ENCODE assay signal across 9 mouse cellular contexts in genomic region chr6:40893577-40893976, GRCm38 (mm10). TPM values are rescaled to one million over a fixed set of nuclear protein-coding genes. Genes with fewer than 3 reads are reported as not detected.
DNase-seq lines count a peak whose midpoint lies in the region; ATAC-seq and TF ChIP-seq lines count a peak whose summit lies in the region.
"Had no signal": no experiment of that assay in that cellular context is flagged by ENCODE, and none has a peak within 500 bp of the region (broad histone marks: within the 10 kb centered on the region; RNA-seq: fewer than 3 reads in every experiment).

No protein-coding gene starts in this region.

- H3K4me1 ChIP-seq in lung, embryonic 14.5 days (ENCODE audit: insufficient read depth): no peaks in the 10 kb centered on the region
- no peaks in the 10 kb centered on the region for H3K4me1 ChIP-seq in limb, embryonic 11.5 days (ENCODE audit: control insufficient read depth, insufficient read depth, low read length)
- H3K4me1 ChIP-seq in small intestine, adult 2 months (ENCODE audit: control insufficient read depth, insufficient read depth, insufficient read length, low read length): peaks cover 3% of the 10 kb centered on the region; the same call in 1 of the 2 replicates
- H3K4me1 ChIP-seq: neural tube, embryonic 13.5 days had no signal

- H3K4me3 ChIP-seq in lung, embryonic 14.5 days (ENCODE audit: low read depth, low read length): no peak overlapping the region
- no peak overlapping the region for H3K4me3 ChIP-seq in limb, embryonic 11.5 days (ENCODE audit: low read depth, low read length)
- no peak overlapping the region for H3K4me3 ChIP-seq in small intestine, adult 2 months (ENCODE audit: low read depth, low read length)
- H3K4me3 ChIP-seq: neural tube, embryonic 13.5 days had no signal

- H3K27me3 ChIP-seq in lung, embryonic 14.5 days (ENCODE audit: insufficient read depth, low read length): no peaks in the 10 kb centered on the region
- no peaks in the 10 kb centered on the region for H3K27me3 ChIP-seq in limb, embryonic 11.5 days (ENCODE audit: control insufficient read depth, insufficient read depth, low read length)
- no peaks in the 10 kb centered on the region for H3K27me3 ChIP-seq in small intestine, adult 2 months (ENCODE audit: control insufficient read depth, insufficient read depth, low read length)
- H3K27me3 ChIP-seq: neural tube, embryonic 13.5 days had no signal

- peak; percentile 24 to 26 for DNase-seq in cerebellum, postnatal 10 days
- no peak for DNase-seq in cerebellum, postnatal 4 days (ENCODE audit: low spot score in 2 of 2)
- DNase-seq in lung, embryonic 14.5 days: peak; percentile 30
- no peak for DNase-seq in lung, postnatal 10 days
- peak; percentile 31 for DNase-seq in c-Kit-positive CD71-positive TER-119-positive erythroid progenitor cells, embryonic 14.5 days (ENCODE audit: low spot score)
- DNase-seq in limb, embryonic 11.5 days (ENCODE audit: low spot score): peak; percentile 47
- no peak for DNase-seq in layer of hippocampus, adult 9-10 months (ENCODE audit: low spot score)

- no peak overlapping the region for H3K9ac ChIP-seq in lung, embryonic 14.5 days
- no peak overlapping the region for H3K9ac ChIP-seq in limb, embryonic 11.5 days (ENCODE audit: low read length)
- H3K9ac ChIP-seq: neural tube, embryonic 13.5 days had no signal

- 38% methylated on average over 7 of the region's 7 CpGs for WGBS in lung, embryonic 14.5 days
- WGBS in limb, embryonic 11.5 days: 41% methylated on average over 7 of the region's 7 CpGs
- 46% methylated on average over 7 of the region's 7 CpGs for WGBS in small intestine, adult 2 months

- H3K27ac ChIP-seq in lung, embryonic 14.5 days (ENCODE audit: low read depth): no peak overlapping the region
- H3K27ac ChIP-seq in limb, embryonic 11.5 days (replicated peaks; ENCODE audit: low read depth, low read length): no peak overlapping the region
- no peak overlapping the region for H3K27ac ChIP-seq in small intestine, adult 2 months (ENCODE audit: insufficient read depth, low read depth, low read length)
- H3K27ac ChIP-seq: neural tube, embryonic 13.5 days had no signal

- no peak for ATAC-seq in lung, embryonic 14.5 days (ENCODE audit: insufficient read depth)
- no peak for ATAC-seq in limb, embryonic 11.5 days (ENCODE audit: insufficient number of reproducible peaks, low FRiP score, low TSS enrichment, low read depth)

- H3K4me2 ChIP-seq in lung, embryonic 14.5 days: no peak overlapping the region
- H3K4me2 ChIP-seq in limb, embryonic 11.5 days (ENCODE audit: low read depth, severe bottlenecking): no peak overlapping the region
- H3K4me2 ChIP-seq: neural tube, embryonic 13.5 days had no signal

- TF ChIP-seq CTCF in lung, embryonic 14.5 days (IDR thresholded peaks at IDR 0.05; ENCODE audit: low read depth): peak; percentile 46
- TF ChIP-seq CTCF in small intestine, adult 2 months (IDR thresholded peaks at IDR 0.05; ENCODE audit: extremely low read depth, insufficient read length, insufficient replicate concordance, low read depth, low read length): peak; percentile 46; the same call in 1 of the 2 replicates

- TF ChIP-seq POLR2A in small intestine, adult 2 months (IDR thresholded peaks at IDR 0.05; ENCODE audit: low read depth, low read length): no peak

- no peaks in the 10 kb centered on the region for H3K9me3 ChIP-seq in lung, embryonic 14.5 days (ENCODE audit: low read depth, low read length)
- H3K9me3 ChIP-seq in limb, embryonic 11.5 days (ENCODE audit: control insufficient read depth, low read length): no peaks in the 10 kb centered on the region
- H3K9me3 ChIP-seq: neural tube, embryonic 13.5 days had no signal

- H3K36me3 ChIP-seq in lung, embryonic 14.5 days (ENCODE audit: insufficient read depth): no peaks in the 10 kb centered on the region
- no peaks in the 10 kb centered on the region for H3K36me3 ChIP-seq in limb, embryonic 11.5 days (ENCODE audit: control insufficient read depth, insufficient read depth, low read length)
- no peaks in the 10 kb centered on the region for H3K36me3 ChIP-seq in small intestine, adult 2 months (ENCODE audit: control insufficient read depth, insufficient read depth, low read length)
- H3K36me3 ChIP-seq: neural tube, embryonic 13.5 days had no signal

RNA-seq across cellular contexts. Expression of gene Moxd2, which starts 6.3 kb away (rescaled TPM):
- polyA plus RNA-seq in lung, embryonic 14.5 days (2014; fragmentation: Nextera tagmentation; extraction: Ambion mirVana): not detected in 2 replicates
- polyA plus RNA-seq in limb, embryonic 11.5 days (2014; fragmentation: Nextera tagmentation; extraction: Ambion mirVana): not detected in 2 replicates
- not detected in 2 replicates for polyA plus RNA-seq in small intestine, adult 2 months (2012; rRNA removed)
- polyA plus RNA-seq: neural tube, embryonic 13.5 days had no signal

RNA-seq across cellular contexts. Expression of gene Prss58, which starts 6.6 kb away (rescaled TPM):
- polyA plus RNA-seq in lung, embryonic 14.5 days (2014; fragmentation: Nextera tagmentation; extraction: Ambion mirVana): not detected in 2 replicates
- not detected in 2 replicates for polyA plus RNA-seq in limb, embryonic 11.5 days (2014; fragmentation: Nextera tagmentation; extraction: Ambion mirVana)
- polyA plus RNA-seq in small intestine, adult 2 months (2012; rRNA removed): not detected in 2 replicates
- polyA plus RNA-seq: neural tube, embryonic 13.5 days had no signal

RNA-seq across cellular contexts. Expression of gene 1700074P13Rik, which starts 46.8 kb away (rescaled TPM):
- not detected in 2 replicates for polyA plus RNA-seq in lung, embryonic 14.5 days (2014; fragmentation: Nextera tagmentation; extraction: Ambion mirVana)
- not detected in 2 replicates for polyA plus RNA-seq in limb, embryonic 11.5 days (2014; fragmentation: Nextera tagmentation; extraction: Ambion mirVana)
- not detected in 2 replicates for polyA plus RNA-seq in small intestine, adult 2 months (2012; rRNA removed)
- polyA plus RNA-seq: neural tube, embryonic 13.5 days had no signal

RNA-seq across cellular contexts. Expression of gene Gm4744, which starts 58.1 kb away (rescaled TPM):
- not detected in 2 replicates for polyA plus RNA-seq in lung, embryonic 14.5 days (2014; fragmentation: Nextera tagmentation; extraction: Ambion mirVana)
- not detected in 2 replicates for polyA plus RNA-seq in limb, embryonic 11.5 days (2014; fragmentation: Nextera tagmentation; extraction: Ambion mirVana)
- polyA plus RNA-seq in small intestine, adult 2 months (2012; rRNA removed): 0.22 TPM in 1 of 2 replicates, not detected in the other
- polyA plus RNA-seq: neural tube, embryonic 13.5 days had no signal

Comparison
In these comparisons a context has a peak if more than half of its experiments do, and no peak if none do; other contexts are left out.
1. DNase-seq: peak in cerebellum, postnatal 10 days (2 of 2), lung, embryonic 14.5 days (single experiment), c-Kit-positive CD71-positive TER-119-positive erythroid progenitor cells, embryonic 14.5 days (single experiment) and limb, embryonic 11.5 days (single experiment); none in cerebellum, postnatal 4 days (0 of 2), lung, postnatal 10 days (single experiment) and layer of hippocampus, adult 9-10 months (single experiment).